Mouse (Mus musculus): ENCODE measurements around the gene Ttc19. TPM values are rescaled to one million over a fixed set of nuclear protein-coding genes. Genes with fewer than 3 reads are reported as not detected.

Gene Ttc19
- total and polyA plus RNA-seq, 2 experiments = 8.0 to 14.8 TPM

DNA sequence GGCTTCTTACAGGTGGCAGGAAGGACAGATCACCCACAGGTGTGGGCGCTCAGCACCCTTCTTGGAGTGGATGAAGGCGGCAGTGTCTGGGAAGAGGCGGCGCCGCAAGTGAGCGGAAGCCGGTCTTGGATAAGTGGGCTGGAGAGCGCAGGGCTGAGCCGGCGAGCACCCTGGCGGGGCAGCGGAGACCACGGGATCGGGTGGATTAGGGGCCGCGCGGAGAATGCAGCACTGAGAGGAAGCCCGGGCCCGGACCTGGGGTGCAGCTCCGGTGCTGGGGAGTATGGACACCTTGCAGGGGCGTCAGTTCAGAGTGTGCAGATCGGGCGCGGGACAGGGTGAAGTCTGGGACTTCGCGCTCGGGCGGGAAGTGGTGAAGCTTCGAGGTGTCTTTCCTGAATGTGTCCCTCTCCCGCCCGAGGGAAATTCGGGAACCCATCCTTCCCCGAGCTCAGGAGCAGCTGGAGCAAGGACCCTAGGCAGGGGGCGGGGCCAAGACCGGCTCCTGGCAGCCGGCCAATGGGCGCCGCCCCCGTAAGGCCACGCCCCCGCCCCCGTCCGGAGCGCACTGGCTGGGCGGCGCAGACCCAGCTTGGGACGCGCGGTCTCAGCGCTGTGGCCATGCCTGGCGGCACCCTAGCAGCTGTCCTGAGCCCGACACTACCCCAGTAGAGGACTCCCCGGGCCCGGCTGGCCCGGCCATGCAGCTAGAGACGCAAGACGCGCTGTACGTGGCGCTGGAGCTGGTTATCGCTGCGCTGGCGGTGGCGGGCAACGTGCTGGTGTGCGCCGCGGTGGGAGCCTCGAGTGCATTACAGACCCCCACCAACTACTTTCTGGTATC lies 32.6 kb upstream of the Ttc19 start, which contains the start of gene Adora2b:
TSS of gene Adora2b (plus strand) at position 584 of the 844 bp plus-strand sequence.
- 1% methylated on average over 69 of the region's 69 CpGs for WGBS
- TF ChIP-seq CTCF (IDR thresholded peaks at IDR 0.05; ENCODE audit: low read depth, low read length) (no peak), POLR2A (IDR thresholded peaks at IDR 0.05; ENCODE audit: extremely low read depth, insufficient read depth, low read length) (no peak)
- Histone ChIP-seq H3K4me1 (ENCODE audit: control insufficient read depth, insufficient read depth, low read length) (peaks cover 3% of the 10 kb centered on the region; the same call in 1 of the 2 replicates), H3K4me3 (ENCODE audit: insufficient read depth, low read depth, low read length) (peak within 1 kb of the TSS; percentile 69), H3K9ac (ENCODE audit: low read depth, low read length) (0 out of 2 replicates have a peak within 1 kb of the TSS, but pooled peaks have one; percentile 10), H3K27ac (replicated peaks; ENCODE audit: insufficient read depth, low read depth, low read length) (no peak within 1 kb of the TSS), H3K36me3 (ENCODE audit: control insufficient read depth, insufficient read depth, low read length) (no peaks in the 10 kb centered on the region), H3K79me2 (ENCODE audit: control insufficient read depth, insufficient read depth, low read length) (no peaks in the 10 kb centered on the region), H3K27me3 (ENCODE audit: control insufficient read depth, insufficient read depth, low read length) (peaks cover 12% of the 10 kb centered on the region; the same call in 1 of the 2 replicates)
- DNase-seq (ENCODE audit: extremely low read depth, low read depth, low spot score) = no peak

DNA sequence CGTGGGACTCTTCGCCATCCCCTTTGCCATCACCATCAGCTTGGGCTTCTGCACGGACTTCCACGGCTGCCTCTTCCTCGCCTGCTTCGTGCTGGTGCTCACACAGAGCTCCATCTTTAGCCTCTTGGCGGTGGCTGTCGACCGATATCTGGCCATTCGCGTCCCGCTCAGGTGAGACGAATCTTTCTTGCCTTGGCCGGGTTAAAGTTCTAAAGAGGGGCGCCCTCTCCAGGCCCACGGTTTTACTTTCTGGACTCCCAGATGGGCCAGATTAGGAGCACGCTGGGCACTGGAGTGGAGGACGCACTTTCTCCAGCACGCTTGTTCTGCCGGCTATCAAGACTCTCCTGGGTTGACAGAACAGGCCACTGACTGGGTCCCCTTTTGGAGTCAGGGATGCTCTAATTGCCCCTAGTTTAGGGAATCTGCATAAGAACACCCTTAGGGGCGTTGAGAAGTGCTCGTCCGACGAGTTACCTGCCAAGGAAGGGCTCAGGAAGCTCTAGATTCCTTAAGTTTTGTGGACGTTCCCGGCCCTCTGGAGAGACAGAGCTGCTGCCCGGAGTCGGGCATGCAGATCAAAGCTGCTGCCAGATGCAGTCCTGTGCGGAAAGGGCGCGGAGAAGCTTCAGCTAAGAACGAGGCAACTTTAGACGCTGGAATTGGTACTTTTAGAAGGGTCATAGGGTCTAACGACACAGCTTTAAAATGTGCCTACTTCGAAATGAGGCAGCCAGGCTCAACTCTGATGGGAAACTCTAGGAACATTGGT lies 31.8 kb upstream of the Ttc19 start:
- Histone ChIP-seq H3K4me3 (ENCODE audit: insufficient read depth, low read depth, low read length) (peak overlapping the region; percentile 69), H3K27ac (replicated peaks; ENCODE audit: insufficient read depth, low read depth, low read length) (no peak overlapping the region), H3K4me1 (ENCODE audit: control insufficient read depth, insufficient read depth, low read length) (peaks cover 3% of the 10 kb centered on the region; the same call in 1 of the 2 replicates), H3K79me2 (ENCODE audit: control insufficient read depth, insufficient read depth, low read length) (no peaks in the 10 kb centered on the region), H3K9ac (ENCODE audit: low read depth, low read length) (0 out of 2 replicates have a peak overlapping the region, but pooled peaks have one; percentile 10), H3K27me3 (ENCODE audit: control insufficient read depth, insufficient read depth, low read length) (peaks cover 12% of the 10 kb centered on the region; the same call in 1 of the 2 replicates), H3K36me3 (ENCODE audit: control insufficient read depth, insufficient read depth, low read length) (no peaks in the 10 kb centered on the region)
- WGBS = 9% methylated on average over 35 of the region's 35 CpGs
- 0 out of 2 replicates have a peak, but pooled peaks have one; percentile 19 for TF ChIP-seq CTCF (IDR thresholded peaks at IDR 0.05; ENCODE audit: low read depth, low read length)
- TF ChIP-seq POLR2A (IDR thresholded peaks at IDR 0.05; ENCODE audit: extremely low read depth, insufficient read depth, low read length) = no peak
- DNase-seq (ENCODE audit: extremely low read depth, low read depth, low spot score) = peak; percentile 3

DNA sequence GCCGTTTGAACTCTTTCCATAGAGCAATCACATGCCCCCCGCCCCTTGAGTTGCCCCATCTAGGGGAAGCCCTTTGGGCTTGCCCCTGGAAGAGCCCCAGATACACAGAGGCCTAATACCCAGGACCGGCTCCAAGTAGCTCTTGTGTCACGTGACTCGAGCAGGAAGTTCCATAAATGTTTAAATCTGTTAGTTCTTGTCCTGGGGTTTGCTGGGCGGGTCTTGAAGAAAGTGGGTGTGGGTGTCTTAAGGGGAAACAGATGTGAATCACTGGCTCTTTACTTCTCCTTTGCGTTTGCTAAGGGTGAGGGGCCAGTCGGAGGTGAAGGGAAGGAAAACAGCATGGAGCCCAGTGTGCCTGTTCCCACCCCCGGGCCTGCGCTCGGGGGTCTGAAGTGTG lies 30.2 kb upstream of the Ttc19 start:
- no peak for DNase-seq (ENCODE audit: extremely low read depth, low read depth, low spot score)
- Histone ChIP-seq H3K27me3 (ENCODE audit: control insufficient read depth, insufficient read depth, low read length) (peaks cover 12% of the 10 kb centered on the region; the same call in 1 of the 2 replicates), H3K36me3 (ENCODE audit: control insufficient read depth, insufficient read depth, low read length) (no peaks in the 10 kb centered on the region), H3K4me1 (ENCODE audit: control insufficient read depth, insufficient read depth, low read length) (peaks cover 3% of the 10 kb centered on the region; the same call in 1 of the 2 replicates), H3K9ac (ENCODE audit: low read depth, low read length) (no peak overlapping the region), H3K4me3 (ENCODE audit: insufficient read depth, low read depth, low read length) (no peak overlapping the region), H3K27ac (replicated peaks; ENCODE audit: insufficient read depth, low read depth, low read length) (no peak overlapping the region), H3K79me2 (ENCODE audit: control insufficient read depth, insufficient read depth, low read length) (no peaks in the 10 kb centered on the region)
- TF ChIP-seq CTCF (IDR thresholded peaks at IDR 0.05; ENCODE audit: low read depth, low read length) (no peak), POLR2A (IDR thresholded peaks at IDR 0.05; ENCODE audit: extremely low read depth, insufficient read depth, low read length) (no peak)
- 76% methylated on average over 11 of the region's 11 CpGs for WGBS

DNA sequence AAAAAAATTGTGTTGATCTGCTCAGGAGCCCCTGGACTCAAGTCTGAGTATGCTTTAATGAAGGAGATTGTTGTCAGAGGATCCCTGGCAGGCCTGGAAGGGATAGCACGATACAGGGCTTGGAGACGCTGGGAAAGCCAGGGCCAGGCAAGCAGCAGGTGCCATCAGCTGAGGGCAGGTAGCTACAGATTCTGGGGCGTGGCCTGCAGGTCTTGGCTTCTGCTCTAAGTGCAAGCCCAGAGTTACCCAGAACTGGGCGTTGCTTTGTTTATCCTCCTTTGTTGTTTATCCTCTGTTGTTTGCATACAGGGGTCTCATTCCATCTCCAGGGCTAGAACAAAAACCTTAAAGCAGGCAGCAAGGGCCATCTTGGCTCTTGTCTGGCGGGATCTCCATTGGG lies 27.9 kb upstream of the Ttc19 start:
- DNase-seq (ENCODE audit: extremely low read depth, low read depth, low spot score) = no peak
- TF ChIP-seq POLR2A (IDR thresholded peaks at IDR 0.05; ENCODE audit: extremely low read depth, insufficient read depth, low read length) (no peak), CTCF (IDR thresholded peaks at IDR 0.05; ENCODE audit: low read depth, low read length) (no peak)
- H3K27ac ChIP-seq (replicated peaks; ENCODE audit: insufficient read depth, low read depth, low read length) = no peak overlapping the region
- peaks cover 3% of the 10 kb centered on the region; the same call in 1 of the 2 replicates for H3K4me1 ChIP-seq (ENCODE audit: control insufficient read depth, insufficient read depth, low read length)
- 0 out of 2 replicates have a peak, but pooled peaks cover 9% of the 10 kb centered on the region for H3K27me3 ChIP-seq (ENCODE audit: control insufficient read depth, insufficient read depth, low read length)
- no peak overlapping the region for H3K9ac ChIP-seq (ENCODE audit: low read depth, low read length)
- H3K4me3 ChIP-seq (ENCODE audit: insufficient read depth, low read depth, low read length) = no peak overlapping the region
- WGBS = 74% methylated on average over 5 of the region's 5 CpGs
- H3K36me3 ChIP-seq (ENCODE audit: control insufficient read depth, insufficient read depth, low read length) = no peaks in the 10 kb centered on the region
- no peaks in the 10 kb centered on the region for H3K79me2 ChIP-seq (ENCODE audit: control insufficient read depth, insufficient read depth, low read length)

DNA sequence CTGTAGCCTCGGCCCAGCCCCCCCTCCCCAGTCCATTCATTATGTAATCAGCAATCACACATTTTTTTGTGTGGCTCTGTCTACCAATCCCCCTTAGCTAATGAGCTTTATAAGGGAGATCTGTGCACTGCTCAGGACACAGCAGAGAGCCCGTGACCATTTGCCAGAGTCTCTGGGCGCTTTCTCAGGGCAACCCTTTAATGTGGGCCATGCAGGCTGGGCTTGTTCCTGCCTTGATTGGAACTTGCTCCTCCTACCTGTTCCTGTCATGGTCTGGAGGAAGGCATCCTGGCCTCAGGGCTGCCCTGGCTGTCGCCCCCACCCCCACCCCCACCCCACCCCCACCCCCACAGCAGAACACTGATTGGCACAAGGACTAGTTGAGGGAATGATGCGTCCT lies 22.1 kb upstream of the Ttc19 start:
- no peaks in the 10 kb centered on the region for H3K27me3 ChIP-seq (ENCODE audit: control insufficient read depth, insufficient read depth, low read length)
- TF ChIP-seq POLR2A (IDR thresholded peaks at IDR 0.05; ENCODE audit: extremely low read depth, insufficient read depth, low read length) = no peak
- TF ChIP-seq CTCF (IDR thresholded peaks at IDR 0.05; ENCODE audit: low read depth, low read length) = no peak
- WGBS = 73% methylated on average over 5 of the region's 5 CpGs

More for the DNA sequence above, 22.1 kb upstream of the Ttc19 start:
- no peak overlapping the region for H3K4me3 ChIP-seq (ENCODE audit: insufficient read depth, low read depth, low read length)
- H3K79me2 ChIP-seq (ENCODE audit: control insufficient read depth, insufficient read depth, low read length) = no peaks in the 10 kb centered on the region
- DNase-seq (ENCODE audit: extremely low read depth, low read depth, low spot score) = no peak
- no peak overlapping the region for H3K9ac ChIP-seq (ENCODE audit: low read depth, low read length)
- H3K27ac ChIP-seq (replicated peaks; ENCODE audit: insufficient read depth, low read depth, low read length) = no peak overlapping the region
- H3K36me3 ChIP-seq (ENCODE audit: control insufficient read depth, insufficient read depth, low read length) = no peaks in the 10 kb centered on the region
- no peaks in the 10 kb centered on the region for H3K4me1 ChIP-seq (ENCODE audit: control insufficient read depth, insufficient read depth, low read length)

Data from liver, adult 2 months (tissue).